Mouse (Mus musculus): ENCODE measurements around the gene Zfp207. TPM values are rescaled to one million over a fixed set of nuclear protein-coding genes. Genes with fewer than 3 reads are reported as not detected.
"Not testable (repeated sequence)": the region's sequence is repeated elsewhere in the genome, so short reads cannot be mapped to it uniquely, and the experiment has no call there.

Gene Zfp207
- total and polyA plus RNA-seq, 2 experiments from 2014 or later: 114 to 196 TPM

GRCm38 (mm10) chr11:80354832-80355231 lies 28.2 kb upstream of the Zfp207 start:
- Histone ChIP-seq H3K9ac (replicated peaks; ENCODE audit: low read depth, low read length) (no peak overlapping the region), H3K4me1 (ENCODE audit: control insufficient read depth, insufficient read depth) (no peaks in the 10 kb centered on the region), H3K27me3 (ENCODE audit: control insufficient read depth, insufficient read depth, low read length) (no peaks in the 10 kb centered on the region), H3K9me3 (replicated peaks; ENCODE audit: control insufficient read depth, low read length) (no peaks in the 10 kb centered on the region; the same call in 1 of the 2 replicates), H3K36me3 (replicated peaks; ENCODE audit: control insufficient read depth, insufficient read depth, low read length) (0 out of 2 replicates have a peak, but pooled peaks cover 3% of the 10 kb centered on the region), H3K27ac (ENCODE audit: low read depth) (no peak overlapping the region), H3K4me3 (ENCODE audit: low read depth, low read length) (no peak overlapping the region), H3K4me2 (ENCODE audit: low read depth, low read length) (no peak overlapping the region)
- WGBS: 25% methylated on average over 4 of the region's 4 CpGs
- no peak for DNase-seq (ENCODE audit: low spot score)
- ATAC-seq (ENCODE audit: insufficient read depth, low read depth): no peak
- TF ChIP-seq EP300 (IDR thresholded peaks at IDR 0.05; ENCODE audit: low read depth) (no peak), CTCF (IDR thresholded peaks at IDR 0.05; ENCODE audit: low read depth) (0 out of 2 replicates have a peak, but pooled peaks have one; percentile 17)

- WGBS: 71% methylated on average over 1 of the region's 1 CpGs
- Histone ChIP-seq H3K27me3 (ENCODE audit: control insufficient read depth, insufficient read depth, low read length) (no peaks in the 10 kb centered on the region), H3K27ac (ENCODE audit: low read depth) (no peak overlapping the region), H3K9me3 (replicated peaks; ENCODE audit: control insufficient read depth, low read length) (no peaks in the 10 kb centered on the region), H3K4me1 (ENCODE audit: control insufficient read depth, insufficient read depth) (no peaks in the 10 kb centered on the region), H3K9ac (replicated peaks; ENCODE audit: low read depth, low read length) (no peak overlapping the region), H3K4me2 (ENCODE audit: low read depth, low read length) (no peak overlapping the region), H3K36me3 (replicated peaks; ENCODE audit: control insufficient read depth, insufficient read depth, low read length) (peaks cover 61% of the 10 kb centered on the region), H3K4me3 (ENCODE audit: low read depth, low read length) (no peak overlapping the region)
- no peak for TF ChIP-seq EP300 (IDR thresholded peaks at IDR 0.05; ENCODE audit: low read depth)
- 0 out of 2 replicates have a peak, but pooled peaks have one; percentile 15 for TF ChIP-seq CTCF (IDR thresholded peaks at IDR 0.05; ENCODE audit: low read depth)
- DNase-seq (ENCODE audit: low spot score) (no peak), ATAC-seq (ENCODE audit: insufficient read depth, low read depth) (no peak)
Measured at GRCm38 (mm10) chr11:80368949-80369348, 14.1 kb upstream of the Zfp207 start.

GRCm38 (mm10) chr11:80376651-80377050 lies 6.4 kb upstream of the Zfp207 start:
- 0 out of 2 replicates have a peak, but pooled peaks cover 7% of the 10 kb centered on the region for H3K4me1 ChIP-seq (ENCODE audit: control insufficient read depth, insufficient read depth)
- H3K4me3 ChIP-seq (ENCODE audit: low read depth, low read length): no peak overlapping the region; the same call in 1 of the 2 replicates
- no peak overlapping the region for H3K9ac ChIP-seq (replicated peaks; ENCODE audit: low read depth, low read length)
- TF ChIP-seq EP300 (IDR thresholded peaks at IDR 0.05; ENCODE audit: low read depth) (no peak), CTCF (IDR thresholded peaks at IDR 0.05; ENCODE audit: low read depth) (no peak)
- peaks cover 31% of the 10 kb centered on the region for H3K36me3 ChIP-seq (replicated peaks; ENCODE audit: control insufficient read depth, insufficient read depth, low read length)
- H3K27me3 ChIP-seq (ENCODE audit: control insufficient read depth, insufficient read depth, low read length): no peaks in the 10 kb centered on the region
- H3K27ac ChIP-seq (ENCODE audit: low read depth): no peak overlapping the region
- ATAC-seq (ENCODE audit: insufficient read depth, low read depth): no peak
- DNase-seq (ENCODE audit: low spot score): no peak
- H3K4me2 ChIP-seq (ENCODE audit: low read depth, low read length): no peak overlapping the region
- H3K9me3 ChIP-seq (replicated peaks; ENCODE audit: control insufficient read depth, low read length): no peaks in the 10 kb centered on the region
- 62% methylated on average over 4 of the region's 4 CpGs for WGBS

DNA sequence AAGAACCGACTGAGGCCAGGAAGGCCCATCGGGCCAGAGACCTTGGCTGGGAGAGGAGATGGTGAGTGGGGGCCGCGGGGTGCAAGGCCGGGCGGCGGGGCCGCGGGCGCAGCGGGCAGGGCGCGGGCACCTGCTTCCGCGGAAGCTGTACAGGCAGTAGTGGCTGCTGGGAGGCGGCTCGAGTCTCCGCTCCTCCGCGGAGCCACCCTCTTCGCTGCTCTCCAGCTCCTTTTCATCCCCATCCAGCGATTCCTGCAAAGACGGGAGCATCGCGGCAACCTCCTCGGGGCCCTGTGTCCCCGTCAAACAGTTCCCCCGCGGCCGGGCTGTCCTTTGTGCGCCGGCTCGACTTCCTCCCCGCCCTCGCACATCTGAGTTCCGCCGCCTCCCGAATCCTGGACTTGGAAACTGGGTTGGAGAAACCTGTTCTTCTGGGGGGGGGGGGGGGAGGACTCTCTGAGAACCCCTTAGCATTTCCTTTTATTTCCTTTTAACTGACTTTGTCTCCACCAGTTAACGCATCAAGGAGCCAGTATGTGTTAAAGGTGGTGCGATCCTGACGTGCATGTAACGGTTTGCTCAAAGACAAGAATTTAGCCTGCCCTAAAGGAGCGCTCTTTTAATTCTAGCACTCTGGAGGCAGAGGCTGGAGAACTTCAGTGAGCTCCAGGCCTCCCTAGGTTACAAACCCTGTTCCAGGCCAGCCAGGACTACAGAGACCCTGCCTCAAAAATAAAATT lies 5.2 kb upstream of the Zfp207 start, which contains the start of gene 5730455P16Rik:
Gene 5730455P16Rik (minus strand): TSS at position 323 of the 740 bp plus-strand sequence.
- peaks cover 26% of the 10 kb centered on the region for H3K36me3 ChIP-seq (replicated peaks; ENCODE audit: control insufficient read depth, insufficient read depth, low read length)
- peak within 1 kb of the TSS; percentile 95 for H3K9ac ChIP-seq (replicated peaks; ENCODE audit: low read depth, low read length)
- 0 out of 2 replicates have a peak, but pooled peaks cover 7% of the 10 kb centered on the region for H3K4me1 ChIP-seq (ENCODE audit: control insufficient read depth, insufficient read depth)
- no peaks in the 10 kb centered on the region for H3K9me3 ChIP-seq (replicated peaks; ENCODE audit: control insufficient read depth, low read length)
- WGBS: 1% methylated on average over 35 of the region's 43 CpGs
- peak; percentile 84 for ATAC-seq (ENCODE audit: insufficient read depth, low read depth)
- H3K4me2 ChIP-seq (ENCODE audit: low read depth, low read length): peak within 1 kb of the TSS; percentile 94
- H3K4me3 ChIP-seq (ENCODE audit: low read depth, low read length): peak within 1 kb of the TSS; percentile 93
- H3K27me3 ChIP-seq (ENCODE audit: control insufficient read depth, insufficient read depth, low read length): no peaks in the 10 kb centered on the region
- DNase-seq (ENCODE audit: low spot score): peak; percentile 74
- no peak for TF ChIP-seq EP300 (IDR thresholded peaks at IDR 0.05; ENCODE audit: low read depth)
- TF ChIP-seq CTCF (IDR thresholded peaks at IDR 0.05; ENCODE audit: low read depth): no peak
- H3K27ac ChIP-seq (ENCODE audit: low read depth): peak within 1 kb of the TSS; percentile 80

- H3K36me3 ChIP-seq (replicated peaks; ENCODE audit: control insufficient read depth, insufficient read depth, low read length): peaks cover 20% of the 10 kb centered on the region
- not testable (repeated sequence) for DNase-seq (ENCODE audit: low spot score)
Measured at GRCm38 (mm10) chr11:80378452-80379068, 4.5 kb upstream of the Zfp207 start.

GRCm38 (mm10) chr11:80379184-80379583 lies 3.9 kb upstream of the Zfp207 start:
- not testable (repeated sequence) for H3K4me3 ChIP-seq (ENCODE audit: low read depth, low read length); H3K4me2 ChIP-seq (ENCODE audit: low read depth, low read length); ATAC-seq (ENCODE audit: insufficient read depth, low read depth); H3K9me3 ChIP-seq (replicated peaks; ENCODE audit: control insufficient read depth, low read length); DNase-seq (ENCODE audit: low spot score); H3K27ac ChIP-seq (ENCODE audit: low read depth); H3K4me1 ChIP-seq (ENCODE audit: control insufficient read depth, insufficient read depth); H3K9ac ChIP-seq (replicated peaks; ENCODE audit: low read depth, low read length); H3K27me3 ChIP-seq (ENCODE audit: control insufficient read depth, insufficient read depth, low read length)
- peaks cover 14% of the 10 kb centered on the region for H3K36me3 ChIP-seq (replicated peaks; ENCODE audit: control insufficient read depth, insufficient read depth, low read length)
- WGBS: 93% methylated on average over 7 of the region's 7 CpGs

More at GRCm38 (mm10) chr11:80378452-80379068, 4.5 kb upstream of the Zfp207 start:
- peak overlapping the region; percentile 94 for H3K4me2 ChIP-seq (ENCODE audit: low read depth, low read length)
- H3K4me3 ChIP-seq (ENCODE audit: low read depth, low read length): peak overlapping the region; percentile 93
- H3K9me3 ChIP-seq (replicated peaks; ENCODE audit: control insufficient read depth, low read length); H3K4me1 ChIP-seq (ENCODE audit: control insufficient read depth, insufficient read depth); ATAC-seq (ENCODE audit: insufficient read depth, low read depth); H3K27me3 ChIP-seq (ENCODE audit: control insufficient read depth, insufficient read depth, low read length): not testable (repeated sequence)
- H3K27ac ChIP-seq (ENCODE audit: low read depth): peak overlapping the region; percentile 80
- peak overlapping the region; percentile 95; the same call in 1 of the 2 replicates for H3K9ac ChIP-seq (replicated peaks; ENCODE audit: low read depth, low read length)
- WGBS: 56% methylated on average over 2 of the region's 2 CpGs
